Mouse (Mus musculus) frontal cortex, adult (tissue): Measurements from ENCODE around the gene Kiss1.
"Not testable (repeated sequence)": the region's sequence is repeated elsewhere in the genome, so short reads cannot be mapped to it uniquely, and the experiment has no call there.

Experiments used
- ATAC-seq: cut with Nextera tagmentation; 2 replicates; pipeline ENCODE4 v1.9.2; 2017; ENCODE audit warnings: mild to moderate bottlenecking, moderate library complexity, mixed read lengths; ENCODE audit not compliant: low TSS enrichment

Kiss1 gene

GRCm38 (mm10) chr1:133317149-133317548 lies 4.5 kb upstream of the Kiss1 start:
- no peak for ATAC-seq

- no peak for ATAC-seq
Measured at GRCm38 (mm10) chr1:133323333-133323732, 1.7 kb downstream of the Kiss1 start.

DNA sequence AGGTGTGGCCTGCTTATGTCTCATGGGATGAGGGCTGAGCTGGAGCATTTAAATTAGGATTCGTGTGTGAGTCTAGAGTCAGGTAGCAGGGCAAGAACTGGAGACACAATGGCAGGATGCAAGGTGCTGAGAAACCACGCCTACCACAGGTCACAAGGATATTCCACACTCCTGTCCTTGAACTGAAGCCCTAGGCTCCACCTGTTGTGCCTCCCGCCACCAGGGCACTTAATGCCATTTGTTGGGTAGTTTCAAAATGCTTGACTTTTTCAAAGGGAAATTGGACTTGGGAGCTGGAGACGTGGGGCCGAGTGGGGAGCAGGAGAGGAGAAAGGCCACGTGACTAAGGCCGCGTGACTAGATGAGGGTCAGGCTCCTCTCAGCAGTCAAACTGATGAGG lies 4.3 kb downstream of the Kiss1 start:
- ATAC-seq = no peak

GRCm38 (mm10) chr1:133327094-133327493 lies 5.4 kb downstream of the Kiss1 start:
- no peak for ATAC-seq

GRCm38 (mm10) chr1:133328299-133328795 lies 6.7 kb downstream of the Kiss1 start:
- no peak for ATAC-seq

DNA sequence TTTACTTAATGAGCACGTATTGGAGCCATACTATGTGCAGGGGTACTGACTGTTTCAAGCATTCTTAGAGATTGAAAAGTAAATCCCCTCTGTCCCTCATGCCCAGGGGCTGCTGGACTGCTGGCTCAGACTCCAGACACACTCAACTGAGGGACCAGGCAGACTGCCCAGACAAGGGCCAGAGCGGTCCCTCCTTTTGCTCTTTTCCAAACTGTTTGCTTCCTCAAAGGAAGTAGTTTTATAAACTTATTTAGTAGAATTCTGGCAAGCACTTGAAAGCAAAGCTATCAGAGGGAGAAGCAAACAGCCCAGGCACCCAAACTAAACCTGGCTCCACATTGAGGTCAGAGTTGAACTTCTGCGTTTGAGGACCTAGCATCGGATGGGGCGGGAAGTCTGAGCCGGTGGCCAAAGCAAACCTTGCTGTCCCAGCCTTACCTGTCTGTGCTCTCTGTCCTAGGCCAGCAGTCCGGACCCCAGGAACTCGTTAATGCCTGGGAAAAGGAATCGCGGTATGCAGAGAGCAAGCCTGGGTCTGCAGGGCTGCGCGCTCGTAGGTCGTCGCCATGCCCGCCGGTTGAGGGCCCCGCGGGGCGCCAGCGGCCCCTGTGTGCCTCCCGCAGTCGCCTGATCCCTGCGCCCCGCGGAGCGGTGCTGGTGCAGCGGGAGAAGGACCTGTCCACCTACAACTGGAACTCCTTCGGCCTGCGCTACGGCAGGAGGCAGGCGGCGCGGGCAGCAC lies 7.4 kb downstream of the Kiss1 start:
- no peak for ATAC-seq

GRCm38 (mm10) chr1:133329638-133329964 lies 7.9 kb downstream of the Kiss1 start:
- ATAC-seq = no peak

- peak; percentile 38 for ATAC-seq
Measured at GRCm38 (mm10) chr1:133331142-133331541, 9.5 kb downstream of the Kiss1 start.

DNA sequence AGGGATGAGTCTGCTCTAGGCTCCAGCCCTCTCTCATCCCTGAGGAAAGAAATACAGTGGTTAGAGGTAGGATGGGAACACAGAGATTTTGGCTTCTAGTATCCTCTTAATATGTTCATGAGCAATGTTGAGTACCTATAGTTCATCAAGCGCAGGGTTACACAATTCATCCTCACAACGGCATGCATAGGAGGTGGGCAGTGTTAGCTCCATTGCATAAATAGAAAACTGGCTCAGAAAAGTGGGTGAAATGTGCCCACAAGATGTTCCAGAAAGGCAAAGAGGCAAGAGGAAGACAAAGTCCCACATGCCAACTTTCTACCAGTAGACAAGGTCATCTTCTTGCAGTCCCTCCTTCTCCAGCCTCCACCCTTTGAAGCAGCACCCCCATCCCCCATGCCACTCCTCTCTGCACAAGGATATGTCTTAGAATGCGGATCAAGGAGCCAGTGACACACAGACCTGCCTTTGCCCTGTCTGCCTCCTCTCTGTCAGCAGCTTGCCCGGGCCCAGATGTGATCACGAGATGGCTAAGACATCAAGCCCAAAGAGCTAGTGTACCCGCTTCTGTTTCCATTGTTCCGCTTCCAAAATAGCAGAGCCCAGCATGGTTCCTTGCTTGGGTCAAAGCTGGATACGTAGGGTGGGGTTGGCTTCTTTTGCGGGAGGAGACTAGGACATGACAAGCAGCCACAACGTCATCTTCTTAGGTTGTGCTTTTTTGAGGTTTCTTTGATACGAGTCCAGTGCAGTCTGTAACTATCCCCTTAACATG lies 11.2 kb downstream of the Kiss1 start:
- peak; percentile 81 for ATAC-seq

DNA sequence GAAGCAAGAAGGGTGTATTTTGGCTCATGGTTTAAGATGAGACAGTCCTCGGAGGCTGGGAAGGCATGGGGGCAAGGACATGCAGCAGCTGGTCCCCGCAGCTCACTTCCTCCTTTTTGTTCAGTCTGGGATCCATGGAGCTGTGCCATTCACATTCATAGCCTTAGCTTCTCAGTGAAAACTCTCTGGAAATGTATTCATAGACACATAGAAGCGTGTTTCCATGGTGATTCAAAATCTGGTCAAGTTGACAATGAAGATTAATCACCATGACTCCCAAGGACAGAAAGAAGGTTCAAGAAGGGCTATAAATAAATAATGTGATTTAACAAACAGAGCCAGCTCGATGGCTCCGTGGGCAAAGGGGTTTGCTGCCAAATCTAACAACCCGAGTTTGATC lies 12.3 kb downstream of the Kiss1 start:
- 0 out of 2 replicates have a peak, but pooled peaks have one; percentile 28 for ATAC-seq

- ATAC-seq = not testable (repeated sequence)
Measured at GRCm38 (mm10) chr1:133340403-133340802, 18.7 kb downstream of the Kiss1 start.

GRCm38 (mm10) chr1:133344357-133344756 lies 22.7 kb downstream of the Kiss1 start:
- ATAC-seq = no peak

DNA sequence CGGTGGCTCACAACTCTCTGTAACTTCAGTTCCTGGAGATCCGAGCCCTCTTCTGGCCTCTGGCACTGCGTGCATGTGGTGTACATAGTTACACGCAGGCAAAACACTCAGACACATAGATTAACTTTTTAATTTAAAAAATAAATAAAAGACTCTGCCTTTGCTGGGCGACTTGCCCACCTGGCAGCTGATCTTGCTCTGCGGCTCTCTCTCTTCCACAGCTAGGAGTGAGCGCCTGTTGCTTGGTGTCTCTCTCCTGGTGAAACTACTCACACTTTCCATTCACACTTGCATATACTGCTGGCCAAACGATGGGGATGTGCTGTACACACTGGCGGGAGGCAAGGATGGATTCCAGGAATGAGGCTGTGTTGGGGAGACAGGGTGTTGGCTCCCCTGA lies 24.9 kb downstream of the Kiss1 start:
- ATAC-seq = no peak

GRCm38 (mm10) chr1:133347226-133347625 lies 25.6 kb downstream of the Kiss1 start:
- ATAC-seq = no peak

- no peak for ATAC-seq
Measured at GRCm38 (mm10) chr1:133347693-133348520, 26.2 kb downstream of the Kiss1 start.

- ATAC-seq = no peak
Measured at GRCm38 (mm10) chr1:133350210-133350609, 28.5 kb downstream of the Kiss1 start, which contains the start of gene Ren1. TSS of gene Ren1 (plus strand) at chr1:133350510.

DNA sequence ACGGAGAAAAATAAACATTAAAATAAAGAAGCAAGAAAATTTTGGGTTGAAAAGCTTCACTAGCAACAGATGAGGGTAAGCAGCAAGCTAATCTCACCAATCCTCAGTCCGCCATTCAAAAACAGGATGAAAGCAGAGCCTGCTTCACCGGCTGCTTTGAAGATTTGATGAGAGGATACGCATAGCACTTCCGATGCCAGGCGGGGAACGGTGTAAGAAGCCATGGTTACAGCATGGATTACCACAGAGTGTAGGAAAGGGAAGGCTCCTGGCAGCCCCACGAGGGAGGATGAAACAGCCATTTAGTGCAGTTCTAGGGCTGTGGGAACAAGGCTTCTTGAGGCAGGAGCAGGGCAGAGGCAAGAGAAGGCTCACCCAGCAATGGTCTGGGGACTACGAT lies 30.1 kb downstream of the Kiss1 start:
- no peak for ATAC-seq

DNA sequence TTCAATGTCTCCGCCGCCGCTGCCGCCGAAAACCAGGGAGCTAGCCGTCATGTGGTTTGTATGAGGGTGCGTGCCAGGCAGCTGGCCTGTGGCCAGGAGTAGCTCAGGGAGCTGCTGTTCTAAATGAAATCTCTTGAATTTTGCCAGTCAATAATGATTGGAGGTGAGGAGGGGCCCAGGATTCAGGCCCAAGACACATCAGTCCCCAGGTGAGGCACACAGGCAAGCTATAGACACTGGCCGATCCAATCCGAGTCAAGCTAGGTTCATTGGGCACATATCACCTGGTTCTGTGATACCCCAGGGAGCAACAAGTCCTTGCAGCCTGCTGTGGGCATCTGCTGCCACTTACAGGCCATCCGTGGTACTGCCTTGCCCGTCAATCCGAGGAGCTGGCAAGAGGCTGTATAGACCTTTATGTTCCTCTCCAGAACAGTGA lies 31.7 kb downstream of the Kiss1 start:
- ATAC-seq = peak; percentile 84

GRCm38 (mm10) chr1:133355469-133355868 lies 33.8 kb downstream of the Kiss1 start:
- no peak for ATAC-seq

- no peak for ATAC-seq
Measured at GRCm38 (mm10) chr1:133355912-133356311, 34.2 kb downstream of the Kiss1 start.

DNA sequence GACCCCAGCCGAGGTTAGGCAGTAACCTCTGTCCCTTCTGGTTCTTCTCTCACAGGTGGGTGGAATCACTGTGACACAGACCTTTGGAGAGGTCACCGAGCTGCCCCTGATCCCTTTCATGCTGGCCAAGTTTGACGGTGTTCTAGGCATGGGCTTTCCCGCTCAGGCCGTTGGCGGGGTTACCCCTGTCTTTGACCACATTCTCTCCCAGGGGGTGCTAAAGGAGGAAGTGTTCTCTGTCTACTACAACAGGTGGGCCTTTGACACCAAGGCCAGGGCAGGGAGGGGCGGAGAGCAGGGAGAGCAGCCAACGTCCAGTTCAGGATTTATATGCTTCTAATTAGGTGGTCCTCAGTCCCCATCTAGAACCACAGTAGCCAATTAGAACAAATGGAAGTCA lies 34.7 kb downstream of the Kiss1 start:
- no peak for ATAC-seq

- ATAC-seq = no peak
Measured at GRCm38 (mm10) chr1:133361006-133361405, 39.3 kb downstream of the Kiss1 start.
